Mouse (Mus musculus): ENCODE data around the gene Cep104.

Gene Cep104

DNA sequence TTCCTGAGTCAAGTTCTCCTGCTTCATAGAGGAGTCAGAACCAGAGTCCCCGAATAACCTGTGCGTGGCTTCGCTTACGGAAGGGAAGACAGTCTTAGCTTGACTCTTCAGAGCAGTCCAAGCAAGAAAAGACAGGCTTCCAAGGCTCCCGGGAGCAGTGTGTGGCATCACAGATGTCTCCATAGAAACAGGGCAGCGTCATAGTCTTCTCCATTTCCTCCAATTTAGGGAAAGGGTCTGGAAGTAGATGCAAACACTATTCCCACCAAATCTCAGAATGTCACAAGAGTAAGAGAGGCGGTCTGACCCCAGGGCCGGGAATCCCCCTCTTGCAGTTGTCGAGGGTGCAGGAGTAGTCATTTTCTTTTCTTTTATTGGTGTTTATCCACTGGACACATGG lies 67.6 kb downstream of the Cep104 start, which contains the start of gene Ccdc27:
Gene Ccdc27, minus strand, starts transcription at position 101 of the 400 bp plus-strand sequence.
- no peak for DNase-seq (ENCODE audit: extremely low spot score, low read depth, low spot score)

DNA sequence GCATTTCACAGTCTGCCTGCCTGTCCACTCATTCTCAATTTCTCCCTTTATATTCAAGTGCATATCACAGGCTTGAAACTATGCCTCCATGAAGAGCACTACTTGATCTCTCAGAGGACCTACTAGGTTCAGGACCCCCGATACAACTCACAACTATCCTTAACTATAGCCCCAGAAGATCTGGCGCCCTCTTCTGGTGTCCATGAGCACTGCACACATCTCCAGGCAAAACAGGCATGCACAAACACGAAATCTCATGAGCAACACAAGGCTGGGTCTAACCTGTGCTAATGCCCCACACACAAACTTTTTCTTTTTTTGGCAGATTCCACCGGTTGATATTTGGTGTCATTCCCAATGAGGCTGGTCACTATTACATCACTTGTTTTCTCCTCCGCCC lies 70.8 kb downstream of the Cep104 start:
- DNase-seq (ENCODE audit: extremely low spot score, low read depth, low spot score) = no peak

DNA sequence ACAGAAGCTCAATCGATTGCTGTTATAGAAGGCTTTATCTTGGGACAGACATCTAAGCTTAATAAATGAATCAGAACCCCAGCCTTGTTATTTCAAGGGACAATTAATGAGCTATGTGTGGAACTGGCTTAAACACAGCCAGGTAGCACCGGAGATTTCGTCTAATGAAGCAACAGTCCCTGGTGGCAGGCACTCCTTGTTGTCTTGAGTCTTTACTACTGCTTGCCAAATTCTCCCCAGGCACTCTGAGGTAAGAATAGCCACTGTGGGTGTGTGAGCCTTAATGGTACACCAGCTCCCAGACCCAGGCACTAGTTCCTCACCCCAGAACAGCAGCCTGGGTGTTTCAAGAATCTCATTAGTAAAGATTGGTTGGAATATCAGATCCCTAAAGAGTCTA lies 76.4 kb downstream of the Cep104 start:
- DNase-seq (ENCODE audit: extremely low spot score, low read depth, low spot score) = no peak

DNA sequence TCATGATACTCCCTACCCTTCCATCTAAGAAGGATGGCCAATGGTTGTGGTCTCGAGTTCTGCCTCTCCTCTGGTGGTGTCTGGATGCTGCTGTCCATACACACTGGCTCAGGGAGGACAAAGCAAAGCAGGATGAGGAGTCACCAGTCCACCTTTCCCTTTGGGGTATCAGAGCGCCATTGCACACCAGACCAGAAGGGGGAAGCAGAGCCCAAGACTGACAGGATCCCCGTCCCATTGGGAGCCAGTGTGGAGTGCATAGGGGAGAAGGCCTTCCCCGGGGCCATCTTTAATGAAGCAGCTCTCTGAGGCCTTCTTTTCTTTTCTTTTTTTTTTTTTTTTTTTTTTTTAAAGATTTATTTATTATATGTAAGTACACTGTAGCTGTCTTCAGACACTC lies 78.1 kb downstream of the Cep104 start:
- no peak for DNase-seq (ENCODE audit: extremely low spot score, low read depth, low spot score)

DNA sequence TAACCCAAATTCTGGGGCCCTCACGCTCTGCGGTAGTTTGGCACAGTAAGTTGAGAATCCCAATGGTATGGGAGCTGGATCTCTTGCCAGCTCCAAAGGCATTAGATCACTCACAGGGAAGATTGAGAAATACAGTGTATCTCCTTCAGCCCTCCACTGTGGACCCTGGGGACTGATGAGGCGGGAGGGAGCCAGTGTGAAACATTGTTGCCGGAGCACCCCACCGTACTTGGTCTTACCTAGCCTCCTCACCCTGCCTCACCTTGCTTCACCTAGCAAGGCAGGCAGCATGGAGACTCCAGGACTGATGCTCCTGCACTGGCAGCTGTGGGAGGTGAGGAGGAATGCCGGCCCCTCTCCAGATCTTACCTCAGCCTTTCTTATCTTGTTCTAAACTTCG lies 80.5 kb downstream of the Cep104 start:
- no peak for DNase-seq (ENCODE audit: extremely low spot score, low read depth, low spot score)

DNA sequence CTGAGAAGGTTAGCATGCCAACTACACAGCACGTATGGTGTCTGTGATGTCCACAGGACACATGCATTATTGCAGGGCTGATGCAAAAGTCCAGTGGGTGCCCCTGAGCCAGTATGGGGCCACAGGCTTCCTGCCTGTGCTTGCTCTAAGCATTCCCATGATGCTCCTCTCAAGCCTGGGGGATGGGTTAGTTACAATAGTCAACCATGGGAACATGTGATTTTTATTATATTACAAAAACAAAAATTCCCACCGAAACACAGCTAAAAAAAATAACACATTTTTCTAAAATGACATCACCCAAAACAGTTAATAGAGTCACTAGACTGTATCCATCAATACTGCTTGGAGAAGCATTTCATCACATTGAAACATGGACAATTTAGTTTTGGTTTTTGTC lies 81.1 kb downstream of the Cep104 start:
- no peak for DNase-seq (ENCODE audit: extremely low spot score, low read depth, low spot score)

DNA sequence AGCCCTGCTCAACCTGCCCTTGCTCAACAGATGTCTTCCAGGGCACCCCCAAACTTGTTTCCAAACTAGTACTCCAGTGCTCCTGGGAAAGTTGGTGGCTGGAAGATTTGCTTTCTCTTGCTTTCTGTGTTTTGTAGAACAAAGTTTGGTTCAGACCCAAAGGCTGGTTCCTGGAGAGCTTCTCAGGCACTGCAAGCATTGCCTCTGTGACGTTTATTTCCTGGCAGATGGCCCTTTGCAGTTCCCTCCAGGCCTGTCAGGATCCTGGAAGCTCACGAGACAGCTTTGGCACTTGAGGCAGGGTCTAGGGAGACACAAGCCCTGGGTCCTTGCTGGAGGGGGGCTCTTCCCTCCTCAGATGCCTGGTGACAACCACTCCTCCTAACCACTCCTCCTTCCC lies 81.7 kb downstream of the Cep104 start:
- no peak for DNase-seq (ENCODE audit: extremely low spot score, low read depth, low spot score)

DNA sequence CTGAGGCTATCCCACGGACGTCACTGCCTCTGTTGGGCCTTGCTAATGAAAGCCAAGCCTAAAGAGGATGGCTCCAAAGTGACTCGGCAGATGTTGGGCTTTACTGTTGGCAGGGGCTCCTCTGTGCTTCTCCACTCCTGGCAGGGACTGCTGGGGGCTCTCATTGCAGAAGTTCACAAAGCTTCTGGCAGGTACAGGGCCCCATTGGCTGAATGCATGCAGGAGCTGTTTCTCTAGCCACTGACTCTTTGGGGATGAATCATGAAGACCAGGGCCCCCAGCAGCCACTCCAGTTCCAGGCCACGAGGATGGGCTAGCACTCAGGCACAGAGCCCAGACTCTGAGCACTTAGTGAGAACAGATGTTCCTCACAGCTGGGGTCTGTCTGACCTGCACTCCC lies 82.7 kb downstream of the Cep104 start:
- DNase-seq (ENCODE audit: extremely low spot score, low read depth, low spot score) = no peak
